Mouse (Mus musculus): ENCODE measurements at regions not wholly inside any gene's neighbourhood (a gene's known extent, or its start where the extent isn't known, plus 50 kb on each side); places are given as distances from the start of the nearest gene placed in this dataset.
A peak's percentile ranks its signal among the peaks of the same experiment; 100 is the strongest.

DNA sequence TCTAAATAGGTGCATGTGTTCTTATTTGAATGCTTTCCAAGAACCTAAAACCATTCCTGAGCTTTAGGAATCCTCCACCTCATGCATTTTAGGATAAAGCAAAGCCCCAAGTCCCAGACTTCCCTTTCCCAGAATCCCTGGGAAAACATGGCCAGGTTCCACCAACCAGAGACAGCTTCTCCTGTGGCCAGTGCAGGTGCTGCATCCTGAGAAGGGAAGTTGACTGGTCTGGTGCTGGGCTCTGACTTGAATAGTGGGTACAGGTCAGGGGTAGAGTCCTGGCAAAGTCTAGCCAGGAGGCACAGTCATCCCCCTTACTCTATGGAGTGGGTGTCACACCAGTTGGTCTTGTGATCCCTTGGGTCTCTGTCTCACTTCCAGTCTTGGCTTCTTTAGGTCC is 166.6 kb upstream of the Agap1 start:
- no peak for DNase-seq (ENCODE audit: low spot score in 2 of 2)

DNA sequence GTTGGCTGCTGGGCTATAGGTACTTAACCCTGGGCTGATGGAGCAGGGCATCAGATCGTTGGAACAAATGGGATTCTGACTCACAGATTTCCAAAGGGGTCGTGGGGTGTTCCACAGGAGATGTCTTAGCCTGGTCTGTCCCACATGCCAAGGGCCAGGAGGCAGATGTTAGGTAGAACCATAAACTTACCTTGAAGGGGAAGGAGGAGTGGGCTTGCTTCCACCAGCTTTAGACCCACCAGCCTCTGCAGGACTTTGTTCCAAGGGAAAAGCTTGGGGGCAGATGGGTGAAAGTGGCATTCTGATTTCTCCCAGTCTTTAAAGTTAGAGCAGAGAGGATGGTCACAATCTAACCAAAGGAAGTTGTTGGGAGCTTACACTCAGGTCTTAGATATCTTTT is 165.7 kb upstream of the Agap1 start:
- no peak for DNase-seq (ENCODE audit: low spot score in 2 of 2)

DNA sequence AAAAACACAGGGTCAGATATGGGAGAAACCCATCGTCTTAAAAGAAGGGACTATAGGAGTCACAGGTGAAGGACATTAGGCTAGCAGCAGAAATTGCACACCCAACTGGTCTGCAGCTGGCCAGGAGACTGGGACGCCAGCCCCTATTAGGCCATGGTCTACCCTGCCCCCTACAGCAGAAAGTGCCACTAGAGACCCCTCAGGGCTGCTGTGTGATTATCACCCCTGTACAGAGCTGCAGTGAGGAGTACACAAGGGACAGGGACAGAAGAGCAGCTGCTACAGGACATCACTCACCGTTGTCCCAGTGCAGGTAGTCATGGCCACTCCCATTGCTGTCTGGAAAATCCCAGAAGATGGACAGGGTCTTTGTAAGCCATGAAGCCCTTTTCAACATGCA is 157.9 kb upstream of the Agap1 start:
- DNase-seq (ENCODE audit: low spot score in 2 of 2), result no peak

DNA sequence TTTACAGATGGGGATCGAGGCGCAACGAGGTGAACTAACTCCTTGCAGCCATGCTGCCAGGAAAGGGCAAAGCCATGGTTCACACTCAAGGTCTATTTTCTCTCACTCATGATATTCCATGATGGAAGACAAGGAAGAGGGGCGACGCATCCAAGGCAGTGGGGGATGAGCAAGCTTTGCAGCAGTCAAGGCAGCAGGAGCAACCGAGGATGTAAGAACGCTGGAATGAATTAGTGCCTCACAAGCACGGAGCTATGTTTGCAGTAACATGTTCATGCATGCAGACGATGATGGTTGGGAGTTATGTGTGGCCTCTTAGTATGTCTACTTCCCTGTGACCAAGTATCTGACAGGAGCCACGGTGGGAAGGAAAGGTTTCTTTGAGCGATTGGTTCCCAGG is 156.8 kb upstream of the Agap1 start:
- DNase-seq (ENCODE audit: low spot score in 2 of 2), result no peak

DNA sequence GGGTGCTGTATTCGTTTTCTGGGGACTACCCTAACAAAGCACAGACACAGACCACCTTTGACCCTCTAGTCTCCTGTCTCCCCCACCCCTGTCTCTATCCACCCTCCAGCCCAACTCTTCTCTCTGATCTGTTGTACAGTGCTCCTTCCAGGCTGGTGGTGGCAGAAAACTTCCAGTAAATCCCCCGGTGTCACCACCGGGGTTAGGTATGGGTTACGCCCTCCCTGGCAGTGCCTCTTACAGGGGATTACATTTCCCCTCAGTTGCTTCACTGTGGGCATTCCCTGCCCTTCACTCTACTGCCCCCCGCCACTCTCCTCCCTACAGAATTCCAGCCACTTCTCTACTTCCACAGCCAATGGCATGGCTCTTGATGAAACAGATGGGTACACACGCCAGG is 153.5 kb upstream of the Agap1 start:
- no peak for DNase-seq (ENCODE audit: low spot score in 2 of 2)

DNA sequence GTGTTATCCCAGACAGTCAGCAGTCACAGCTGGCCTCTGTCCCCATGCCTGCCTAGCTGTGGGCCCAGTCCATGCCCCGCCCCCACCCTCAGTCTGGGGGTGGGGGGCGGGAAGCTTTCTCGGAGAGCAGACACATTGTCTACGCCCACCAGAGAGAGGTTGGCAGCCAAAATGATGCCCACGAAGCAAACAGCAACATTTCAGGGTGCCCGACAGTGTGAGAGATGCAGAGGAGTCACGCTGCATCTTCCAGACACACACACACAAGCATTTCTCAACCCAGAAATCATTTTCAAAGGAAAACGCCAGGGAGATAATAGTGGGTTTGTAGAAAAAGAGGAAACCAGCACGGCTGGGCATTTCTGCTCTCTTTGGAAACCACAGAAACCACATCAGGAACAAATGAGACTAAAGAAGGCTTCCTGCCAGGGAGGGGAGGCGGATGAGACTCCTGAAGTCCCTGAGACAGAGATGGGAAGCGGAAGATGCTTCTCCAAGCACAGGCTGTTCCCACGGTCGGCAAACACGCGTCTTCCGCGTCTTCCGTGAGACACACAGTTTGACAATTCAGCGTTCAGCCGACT is 152.1 kb upstream of the Agap1 start:
- peak; percentile 51 to 59 for DNase-seq (ENCODE audit: low spot score in 2 of 2)

DNA sequence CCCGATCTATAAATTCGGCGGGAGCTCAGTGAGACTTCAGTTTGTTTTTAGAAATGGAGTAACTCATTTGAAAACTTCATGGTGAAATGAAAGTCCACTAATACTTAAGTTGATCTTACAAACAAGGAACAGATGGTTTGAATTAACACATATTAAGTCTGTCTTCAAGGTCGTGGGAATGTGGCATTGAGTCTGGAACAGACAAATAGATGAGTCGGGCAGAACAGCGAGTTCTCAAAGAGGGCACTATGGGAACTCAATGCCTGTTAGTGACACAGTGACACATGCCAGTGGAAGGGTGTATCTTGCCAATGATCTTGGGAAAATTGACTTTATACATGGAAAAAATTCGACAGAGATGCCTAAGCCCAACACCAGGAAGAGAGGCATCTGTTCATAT is 149.4 kb upstream of the Agap1 start:
- DNase-seq (ENCODE audit: low spot score in 2 of 2), result no peak

DNA sequence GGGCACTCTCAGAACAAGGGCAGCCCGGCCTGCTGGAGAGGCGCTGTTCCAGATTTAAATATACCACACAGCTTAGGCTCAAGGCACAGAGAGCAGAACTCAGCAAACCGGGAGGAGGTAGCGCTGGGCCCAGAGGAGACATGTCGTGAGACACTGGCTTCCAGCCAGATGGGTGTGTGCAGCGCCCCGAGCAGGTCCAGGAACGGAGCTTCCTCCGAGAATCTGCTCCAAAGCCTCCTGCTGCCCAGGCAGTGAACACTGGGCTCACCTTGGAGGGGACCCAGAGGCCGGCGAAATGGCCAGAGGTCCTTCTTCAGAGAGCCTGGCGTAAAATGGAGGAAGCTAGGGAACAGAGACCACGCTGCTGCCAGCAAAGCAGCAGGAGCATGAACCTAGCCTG is 145.8 kb upstream of the Agap1 start:
- DNase-seq (ENCODE audit: low spot score in 2 of 2), result peak; percentile 29 to 54

DNA sequence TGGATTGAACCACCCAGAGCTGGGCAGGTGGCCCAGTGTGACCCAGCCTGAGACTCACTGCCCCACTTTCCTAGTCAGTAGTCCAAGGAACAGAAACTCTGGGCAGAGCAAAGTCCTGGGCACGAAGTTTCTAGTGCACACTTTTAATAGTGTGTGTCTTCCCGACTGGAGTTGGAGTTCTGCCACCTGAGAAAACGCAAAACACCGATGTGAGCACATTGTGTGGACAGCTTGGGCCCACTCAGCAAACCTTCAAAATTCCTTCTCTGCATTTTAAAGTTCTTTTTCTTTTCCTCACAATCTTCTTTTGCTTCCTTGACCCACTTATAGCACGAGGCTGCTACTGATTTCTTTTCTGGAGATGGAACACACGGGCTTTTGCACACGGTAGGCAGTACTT is 141.5 kb upstream of the Agap1 start:
- DNase-seq (ENCODE audit: low spot score in 2 of 2), result no peak

DNA sequence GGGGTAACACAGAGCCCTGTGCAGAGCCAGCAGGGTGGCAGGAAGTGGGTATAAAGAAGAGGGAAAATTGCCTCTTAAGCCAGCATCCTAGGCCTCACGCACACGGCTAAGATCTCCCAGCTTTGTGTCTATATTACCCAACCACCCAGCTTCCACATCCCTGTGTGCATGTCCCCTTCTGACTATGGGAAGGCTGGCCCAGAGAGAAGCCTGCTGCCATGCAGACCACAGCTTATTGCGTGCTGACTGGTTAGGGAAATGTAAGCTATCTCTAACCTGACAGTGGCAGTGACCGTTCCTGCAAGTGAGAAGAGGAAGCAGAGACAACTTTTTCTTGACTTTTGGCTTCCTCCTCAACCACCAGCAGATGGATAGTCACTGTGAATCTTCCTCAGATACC is 136.7 kb upstream of the Agap1 start:
- DNase-seq (ENCODE audit: low spot score in 2 of 2), result no peak

DNA sequence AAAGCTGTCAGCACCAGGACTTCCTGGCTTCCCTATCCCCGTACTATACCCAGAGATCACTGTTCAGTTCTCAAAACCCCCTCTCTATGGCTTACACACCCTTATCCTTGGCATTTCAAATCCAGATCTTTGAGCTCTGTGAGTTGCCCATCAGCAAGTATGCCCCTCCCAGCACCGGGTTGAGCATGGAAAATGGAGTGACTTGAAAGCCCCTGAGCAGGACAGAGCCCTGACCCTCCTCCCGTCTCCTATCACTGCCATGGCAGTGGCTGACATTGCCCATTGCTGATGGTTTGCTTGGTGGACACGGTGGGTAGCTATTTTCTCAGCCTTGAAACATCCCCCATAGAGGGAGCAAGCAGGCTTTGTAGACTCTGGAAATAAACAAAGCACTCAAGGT is 135.9 kb upstream of the Agap1 start:
- DNase-seq (ENCODE audit: low spot score in 2 of 2), result no peak

DNA sequence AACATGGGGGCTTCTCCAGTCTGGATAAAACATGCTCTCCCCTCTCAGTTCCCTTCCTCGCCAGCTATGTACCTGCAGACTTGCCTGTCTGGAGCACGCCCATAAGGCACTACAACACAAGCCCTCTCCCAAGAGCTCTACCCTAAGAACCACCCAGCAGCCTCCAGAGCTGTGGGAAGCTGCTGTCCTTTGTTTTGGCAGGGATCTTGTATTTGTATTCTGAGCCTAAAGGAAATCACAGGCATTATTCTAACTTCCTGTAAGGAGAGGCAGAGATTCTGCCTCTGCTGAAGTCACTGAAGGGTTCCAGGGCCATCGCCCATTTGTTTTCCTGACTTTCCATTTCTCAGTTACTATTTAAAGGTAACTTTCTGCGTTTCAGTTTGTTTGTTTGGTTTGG is 132.0 kb upstream of the Agap1 start:
- no peak for DNase-seq (ENCODE audit: low spot score in 2 of 2)

DNA sequence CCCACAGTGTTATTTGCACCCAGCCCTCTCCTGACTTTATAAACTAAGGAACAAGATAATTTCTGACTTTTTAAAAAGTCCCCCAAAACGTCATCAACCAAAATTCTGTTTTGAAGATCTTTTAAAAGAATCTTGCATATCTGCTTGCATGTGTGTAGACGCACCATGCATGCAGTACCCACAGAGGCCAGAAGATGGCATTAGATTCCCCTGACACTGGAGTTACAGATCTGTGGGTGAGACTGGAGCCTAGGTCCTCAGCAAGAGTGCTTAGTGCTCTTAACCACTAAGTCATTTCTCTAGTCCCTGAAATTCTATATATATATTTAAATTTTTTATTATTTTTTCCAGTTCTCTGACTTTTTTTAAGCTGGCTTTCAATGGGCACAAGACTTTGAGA is 131.5 kb upstream of the Agap1 start:
- peak in 1 of 2 experiments; percentile 47 for DNase-seq (ENCODE audit: low spot score in 2 of 2)

DNA sequence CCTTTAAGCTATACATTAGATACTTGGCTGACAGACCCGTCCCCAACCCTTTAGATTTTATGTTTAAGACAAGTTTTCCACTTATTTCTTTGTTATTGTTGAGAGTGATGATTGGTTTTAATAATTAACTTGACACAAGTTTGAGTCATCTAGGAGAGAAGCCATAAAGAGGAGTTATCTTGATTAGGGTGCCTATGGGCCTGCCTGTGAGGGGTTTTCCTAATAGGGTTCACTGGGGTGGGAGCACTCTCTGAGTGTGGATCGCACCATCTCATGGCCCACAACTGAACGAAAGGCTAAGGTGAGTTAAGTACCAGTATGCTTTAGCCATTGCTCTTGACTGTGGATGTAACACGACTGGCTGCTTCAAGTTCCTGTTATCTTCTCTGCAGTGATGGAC is 123.3 kb upstream of the Agap1 start:
- DNase-seq (ENCODE audit: low spot score in 2 of 2), result no peak

DNA sequence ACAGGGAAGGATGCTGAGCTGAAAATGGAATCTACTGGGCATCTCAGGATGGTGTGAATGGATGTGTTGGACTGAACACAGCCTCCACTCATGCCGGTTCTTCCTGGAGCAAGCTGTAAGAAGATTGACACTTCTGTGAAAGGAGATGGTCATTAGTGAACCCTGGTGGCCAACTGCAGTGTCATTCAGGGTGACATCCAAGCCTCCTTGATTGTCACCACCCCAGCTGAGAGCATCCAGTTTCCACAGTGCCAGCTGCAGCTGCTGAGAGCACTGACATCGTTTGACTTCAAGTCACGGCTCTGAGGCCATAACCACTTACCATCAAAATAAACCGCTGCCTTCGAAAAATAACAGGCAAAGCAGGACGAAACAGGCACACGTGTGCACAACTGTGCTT is 121.9 kb upstream of the Agap1 start:
- DNase-seq (ENCODE audit: low spot score in 2 of 2), result no peak

DNA sequence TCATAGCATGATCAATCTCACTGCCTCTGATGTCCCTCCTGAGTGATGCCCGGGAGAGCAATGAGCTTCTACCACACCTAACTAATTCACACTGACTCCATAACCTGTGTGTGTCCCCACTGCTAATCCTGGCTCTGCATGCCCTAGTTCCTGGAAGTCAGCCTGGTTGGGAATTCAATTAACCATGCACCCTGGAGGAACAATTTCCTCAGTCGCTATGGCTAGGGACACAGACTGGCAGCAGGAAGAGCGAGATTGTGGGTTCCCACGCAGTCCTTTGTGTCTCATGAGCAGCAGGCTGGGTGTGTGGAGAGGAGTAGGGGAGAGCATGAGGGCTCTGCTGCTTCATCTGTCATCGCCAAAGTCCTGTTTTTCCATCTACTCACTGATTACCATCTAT is 116.7 kb upstream of the Agap1 start:
- no peak for DNase-seq (ENCODE audit: low spot score in 2 of 2)

DNA sequence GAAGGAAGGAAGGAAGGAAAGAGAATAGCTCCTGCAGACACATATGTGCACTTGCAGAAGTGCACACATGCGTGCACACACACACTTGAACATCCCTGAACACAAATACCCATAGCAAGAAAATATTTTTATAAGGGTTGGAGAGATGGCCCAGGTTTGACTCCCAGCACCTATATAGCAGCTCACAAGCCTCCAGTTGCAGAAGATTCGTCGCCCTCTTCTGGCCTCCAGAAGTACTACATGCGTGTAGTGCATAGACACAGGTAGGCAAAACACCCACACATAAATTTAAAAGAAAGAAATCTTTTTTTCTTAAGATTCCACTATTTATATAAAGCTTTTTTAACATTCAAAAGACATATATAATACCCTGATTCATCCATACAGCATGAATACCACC is 111.8 kb upstream of the Agap1 start:
- DNase-seq (ENCODE audit: low spot score in 2 of 2), result no peak

DNA sequence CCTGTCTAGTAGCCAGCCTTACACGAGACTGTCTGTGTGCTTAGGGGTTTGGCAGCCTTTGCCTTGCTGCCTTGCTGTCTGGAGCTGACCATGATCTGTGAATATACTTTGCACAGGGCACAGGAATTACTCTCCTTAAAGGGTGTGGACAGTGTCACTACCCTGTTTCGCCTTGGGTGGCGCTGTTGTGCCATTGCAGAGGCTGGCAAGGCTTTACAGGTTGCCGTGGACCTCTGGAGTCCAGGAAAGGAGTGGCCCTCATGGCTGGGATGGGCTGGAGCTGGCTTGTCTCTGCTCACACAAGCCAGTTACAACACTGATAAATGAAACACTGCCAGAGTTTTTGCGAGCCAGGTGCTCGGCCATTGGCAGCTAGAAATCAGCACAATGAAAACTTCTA is 110.1 kb upstream of the Agap1 start:
- DNase-seq (ENCODE audit: low spot score in 2 of 2), result no peak

DNA sequence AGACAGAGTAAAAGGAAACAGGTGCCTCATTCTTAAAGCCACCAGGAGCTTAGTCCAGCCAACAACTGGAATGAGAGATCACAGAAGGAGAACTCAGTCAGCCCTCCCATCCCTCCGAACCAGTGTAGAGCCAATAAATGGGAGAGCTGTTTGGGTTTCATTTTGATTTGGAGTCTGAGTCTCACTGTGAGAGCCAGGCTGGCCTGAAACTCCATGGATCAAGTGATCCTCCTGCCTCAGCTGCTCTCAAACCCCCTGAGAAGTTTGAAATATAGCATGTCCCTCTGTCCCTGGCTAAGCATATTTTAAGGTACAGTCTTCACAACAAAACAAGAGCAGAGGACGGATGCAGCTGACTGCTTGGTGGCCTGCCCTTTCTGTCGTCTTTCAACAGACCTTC is 107.3 kb upstream of the Agap1 start:
- DNase-seq (ENCODE audit: low spot score in 2 of 2), result no peak

DNA sequence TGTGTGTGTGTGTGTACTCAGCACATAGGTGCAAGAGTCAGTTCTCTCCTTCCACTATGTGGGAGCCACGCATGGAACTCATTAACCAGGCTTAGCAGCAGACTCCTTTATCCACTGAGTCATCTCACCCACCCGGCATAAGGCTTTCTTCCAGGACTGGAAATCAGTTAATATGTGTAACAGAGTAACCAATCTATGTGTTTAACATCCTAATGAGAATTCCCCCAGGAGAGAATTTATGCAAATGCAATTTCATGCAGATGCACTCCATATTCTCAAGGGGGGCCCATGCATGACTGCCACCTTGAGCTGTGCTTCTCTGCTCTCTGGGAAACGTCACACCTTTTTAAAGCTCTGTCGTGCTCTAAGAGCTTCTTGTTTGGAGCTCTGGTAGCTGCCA is 101.7 kb upstream of the Agap1 start:
- DNase-seq (ENCODE audit: low spot score in 2 of 2), result no peak

DNA sequence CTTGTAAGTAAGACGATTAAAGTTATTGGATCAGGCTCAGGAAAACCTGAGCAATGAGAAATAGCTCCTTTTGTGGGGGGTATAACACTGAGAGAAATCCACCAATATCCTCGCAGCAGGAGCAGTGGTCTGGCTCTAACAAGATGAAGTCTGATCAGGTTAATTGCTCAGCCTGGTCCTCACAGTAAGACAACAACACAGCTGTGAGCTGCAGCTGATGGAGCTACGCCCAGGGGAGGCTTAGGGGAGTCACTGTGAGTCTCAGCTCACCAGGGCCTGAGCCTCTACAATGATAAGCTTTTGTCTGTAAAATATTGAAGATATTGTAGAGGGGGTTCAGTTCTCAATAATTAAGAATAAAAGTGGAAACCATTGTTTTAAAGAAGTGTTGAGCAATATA is 95.3 kb upstream of the Agap1 start:
- no peak for DNase-seq (ENCODE audit: low spot score in 2 of 2)

DNA sequence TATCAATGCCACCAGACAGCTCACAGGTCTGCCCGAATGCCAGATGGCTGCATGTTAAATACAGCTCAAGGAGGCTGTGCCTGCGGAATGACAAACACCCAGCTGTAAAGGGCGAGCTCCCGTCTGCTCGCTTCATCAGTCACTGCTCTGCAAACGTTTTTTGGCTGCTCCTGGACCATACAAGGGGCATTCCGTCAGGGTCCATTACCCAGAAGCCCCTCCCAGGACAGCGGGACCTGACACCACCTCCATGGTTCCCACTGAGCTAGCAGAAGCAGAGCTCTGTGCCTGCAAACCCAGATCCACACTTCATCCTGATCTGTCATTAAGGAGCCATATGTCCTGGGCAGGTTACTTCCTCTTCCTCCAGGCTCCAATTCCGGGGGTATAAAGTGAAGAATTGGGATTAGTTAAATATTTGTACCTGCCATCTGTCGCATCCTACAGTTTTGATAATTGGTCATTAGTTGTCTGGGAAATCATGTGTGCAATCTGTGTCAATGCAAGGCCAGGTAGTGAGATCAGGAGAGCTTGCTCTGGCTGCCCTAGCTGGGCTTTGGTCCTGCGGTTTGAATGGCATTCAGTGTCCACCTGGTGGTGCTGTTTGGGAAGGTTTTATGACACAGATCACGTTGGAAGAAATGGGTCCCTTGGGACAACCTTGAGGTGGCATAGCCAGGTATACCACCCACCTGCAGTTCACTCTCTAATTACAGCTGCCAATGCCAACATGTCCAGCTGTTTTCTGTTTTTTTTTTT is 89.9 kb upstream of the Agap1 start:
- no peak for DNase-seq (ENCODE audit: low spot score in 2 of 2)

DNA sequence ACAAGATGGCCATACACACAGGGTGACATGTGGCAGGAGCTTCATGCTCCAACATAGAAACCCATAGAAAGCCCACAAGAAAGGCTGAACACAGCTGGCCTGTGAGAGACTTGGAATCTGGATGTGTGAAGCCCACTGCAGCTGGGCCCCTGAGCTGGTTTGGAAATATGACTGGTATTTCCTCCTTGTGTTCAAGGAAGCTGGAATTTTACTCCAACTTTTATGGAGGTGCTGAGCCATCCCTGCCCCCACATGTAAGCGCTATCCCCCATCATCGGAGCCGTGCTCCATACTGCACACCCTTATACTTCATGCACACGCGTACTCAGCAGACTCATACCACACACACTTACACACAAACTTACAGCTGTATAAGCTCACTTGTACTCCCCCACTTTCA is 87.7 kb upstream of the Agap1 start:
- no peak for DNase-seq (ENCODE audit: low spot score in 2 of 2)

DNA sequence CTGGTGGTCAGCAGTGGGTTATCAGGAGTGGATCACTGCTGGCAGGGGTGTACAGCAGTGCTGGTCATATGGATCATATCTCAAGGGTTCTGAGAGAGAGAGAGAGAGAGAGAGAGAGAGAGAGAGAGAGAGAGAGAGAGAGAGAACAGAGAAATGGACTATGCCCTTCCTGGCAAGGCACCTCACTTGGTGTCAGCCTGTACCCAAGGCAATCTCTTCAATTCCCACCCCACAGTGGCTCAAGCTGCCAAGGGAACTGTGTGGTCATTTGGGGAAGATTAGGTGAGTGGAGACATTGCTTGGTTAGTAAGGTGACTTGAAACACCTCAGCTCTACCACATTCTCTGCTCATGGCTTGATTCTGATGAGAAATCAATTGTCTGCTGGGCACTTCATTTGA is 80.8 kb upstream of the Agap1 start:
- DNase-seq (ENCODE audit: low spot score in 2 of 2), result no peak
